In genomic region chr17:23841145-23841544, GRCm38 (mm10) we compare ENCODE assay signal across 9 mouse cellular contexts. TPM values are rescaled to one million over a fixed set of nuclear protein-coding genes. Genes with fewer than 3 reads are reported as not detected.
A peak's percentile ranks its signal among the peaks of the same experiment; 100 is the strongest.
DNase-seq lines count a peak whose midpoint lies in the region; ATAC-seq and TF ChIP-seq lines count a peak whose summit lies in the region.
"Had no signal": no experiment of that assay in that cellular context is flagged by ENCODE, and none has a peak within 500 bp of the region (broad histone marks: within the 10 kb centered on the region; RNA-seq: fewer than 3 reads in every experiment).

No protein-coding gene starts in this region.

- H3K4me1 ChIP-seq in spleen, adult 2 months (ENCODE audit: control insufficient read depth, insufficient read depth, insufficient read length) = no peaks in the 10 kb centered on the region

- no peak overlapping the region for H3K27ac ChIP-seq in spleen, adult 2 months (ENCODE audit: insufficient read depth, low read length)

- TF ChIP-seq POLR2A in spleen, adult 2 months (IDR thresholded peaks at IDR 0.05; ENCODE audit: low read depth, low read length) = no peak

- H3K4me3 ChIP-seq in spleen, adult 2 months (ENCODE audit: extremely low read depth, insufficient read depth, insufficient read length) = no peak overlapping the region

- H3K27me3 ChIP-seq in spleen, adult 2 months (ENCODE audit: control insufficient read depth, insufficient read depth, low read length) = 0 out of 2 replicates have a peak, but pooled peaks cover 2% of the 10 kb centered on the region

- peak; percentile 67 for DNase-seq in adrenal gland, postnatal 10 days
- no peak for DNase-seq in adrenal gland, adult 8-10 months
- peak; percentile 50 for DNase-seq in ovary, postnatal 14 days (ENCODE audit: low spot score)
- DNase-seq in ovary, postnatal 10 days (ENCODE audit: low spot score) = no peak
- peak; percentile 88 for DNase-seq in embryo, embryonic 10.5 days (ENCODE audit: low spot score)
- DNase-seq in lung, postnatal 14 days = peak; percentile 80
- peak; percentile 50 to 64 for DNase-seq in spleen, adult 2 months (ENCODE audit: low read depth in 1 of 2, low spot score in 2 of 2)

- no peaks in the 10 kb centered on the region for H3K36me3 ChIP-seq in spleen, adult 2 months (ENCODE audit: control insufficient read depth, insufficient read depth, low read length)

- peak; percentile 35 for ATAC-seq in inflammation-experienced regulatory T-cells, adult 6 months

- WGBS in spleen, adult 2 months = 30% methylated on average over 4 of the region's 4 CpGs

- TF ChIP-seq CTCF in spleen, adult 2 months (IDR thresholded peaks at IDR 0.05; ENCODE audit: extremely low read depth, insufficient read depth, insufficient read length, insufficient replicate concordance) = 0 out of 2 replicates have a peak, but pooled peaks have one; percentile 11

RNA-seq across cellular contexts. Expression of gene Prss32, which starts 2.5 kb away (rescaled TPM):
- not detected for total RNA-seq in adrenal gland, postnatal 10 days (2021)
- total RNA-seq in adrenal gland, adult 8-10 months (2022) = not detected
- 1 to 10 TPM in 1 of 3 experiments, under 1 TPM in 1, not detected in 1; 0.34 to 1.1 TPM for polyA plus RNA-seq in inflammation-experienced regulatory T-cells, adult 6 months (2017; shearing (Covaris generic))
- polyA plus RNA-seq in spleen, adult 2 months (2012; rRNA removed) = 0.14 TPM in 1 of 2 replicates, not detected in the other

RNA-seq across cellular contexts. Expression of gene Prss41, which starts 2.8 kb away (rescaled TPM):
- under 1 TPM; 0.21 to 0.58 TPM for total RNA-seq in adrenal gland, postnatal 10 days (2021)
- 1 to 10 TPM in 3 of 4 experiments, under 1 TPM in 1; 0.56 to 1.8 (median 1.4) TPM for total RNA-seq in adrenal gland, adult 8-10 months (2022)
- polyA plus RNA-seq in inflammation-experienced regulatory T-cells, adult 6 months (2017; shearing (Covaris generic)) = 10 to 100 TPM in 2 of 3 experiments, 1 to 10 TPM in 1; 3.9 to 19.1 (median 13.6) TPM
- polyA plus RNA-seq in spleen, adult 2 months (2012; rRNA removed) = 0.18 and 0.32 TPM in 2 replicates

RNA-seq across cellular contexts. Expression of gene Prss33, which starts 5.3 kb away (rescaled TPM):
- not detected for total RNA-seq in adrenal gland, postnatal 10 days (2021)
- not detected for total RNA-seq in adrenal gland, adult 8-10 months (2022)
- 1 to 10 TPM in 2 of 3 experiments, not detected in 1; 1.3 to 1.6 TPM for polyA plus RNA-seq in inflammation-experienced regulatory T-cells, adult 6 months (2017; shearing (Covaris generic))
- 0.08 and 0.09 TPM in 2 replicates for polyA plus RNA-seq in spleen, adult 2 months (2012; rRNA removed)
- polyA plus RNA-seq: C2C12 had no signal

RNA-seq across cellular contexts. Expression of gene Elob, which starts 12.2 kb away (rescaled TPM):
- 100 to 1,000 TPM; 333 to 378 TPM for total RNA-seq in adrenal gland, postnatal 10 days (2021)
- 100 to 1,000 TPM; 365 to 430 (median 403) TPM for total RNA-seq in adrenal gland, adult 8-10 months (2022)
- 100 to 1,000 TPM; 674 to 762 (median 707) TPM for polyA plus RNA-seq in inflammation-experienced regulatory T-cells, adult 6 months (2017; shearing (Covaris generic))
- 237 and 329 TPM in 2 replicates for polyA plus RNA-seq in spleen, adult 2 months (2012; rRNA removed)

RNA-seq across cellular contexts. Expression of gene Prss21, which starts 26.7 kb away (rescaled TPM):
- total RNA-seq in adrenal gland, postnatal 10 days (2021) = not detected
- total RNA-seq in adrenal gland, adult 8-10 months (2022) = not detected
- not detected for polyA plus RNA-seq in inflammation-experienced regulatory T-cells, adult 6 months (2017; shearing (Covaris generic))
- not detected in 2 replicates for polyA plus RNA-seq in spleen, adult 2 months (2012; rRNA removed)
- polyA plus RNA-seq: C2C12 had no signal

Comparison
In these comparisons a context has a peak if more than half of its experiments do, and no peak if none do; other contexts are left out.
1. DNase-seq: peak in adrenal gland, postnatal 10 days (single experiment), ovary, postnatal 14 days (single experiment), embryo, embryonic 10.5 days (single experiment), lung, postnatal 14 days (single experiment) and spleen, adult 2 months (2 of 2); none in adrenal gland, adult 8-10 months (single experiment) and ovary, postnatal 10 days (single experiment).